Comparison of ENCODE assay signal across 8 mouse cellular contexts in the genomic region with DNA sequence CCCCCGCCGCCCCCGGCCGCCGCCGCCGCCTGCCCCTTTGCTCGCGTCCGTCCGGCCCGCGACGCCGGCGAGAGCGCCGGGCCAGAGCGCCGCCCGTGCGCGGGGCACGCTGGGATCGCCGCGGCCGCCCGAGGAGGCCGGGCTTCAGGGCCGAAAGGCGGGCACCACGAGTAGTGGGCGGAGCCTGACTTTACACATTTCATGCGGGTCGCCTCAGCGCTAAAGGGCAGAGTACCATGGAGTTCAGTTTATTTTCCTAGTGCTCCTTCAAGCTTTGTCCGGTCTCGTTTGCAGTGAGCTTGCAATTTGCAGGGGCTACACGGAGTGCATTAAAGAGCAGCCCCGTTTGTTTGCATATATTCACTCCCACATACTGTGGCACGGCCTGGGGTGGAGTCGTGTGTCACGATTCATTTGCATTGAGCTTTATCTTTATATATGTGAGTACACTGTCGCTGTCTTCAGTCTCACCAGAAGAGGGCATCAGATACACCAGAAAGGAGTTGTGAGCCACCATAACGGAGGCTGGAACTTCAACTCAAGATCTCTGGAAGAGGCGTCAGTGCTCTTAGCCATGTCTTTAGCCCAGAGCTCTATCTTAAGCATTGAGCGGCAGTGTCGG. TPM values are rescaled to one million over a fixed set of nuclear protein-coding genes. Genes with fewer than 3 reads are reported as not detected.
DNase-seq lines count a peak whose midpoint lies in the region; ATAC-seq lines count a peak whose summit lies in the region.

A gene (minus strand): TSS at position 136 of the 622 bp plus-strand sequence.

- peak within 1 kb of the TSS; percentile 73 for H3K4me2 ChIP-seq in hindbrain, embryonic 11.5 days (replicated peaks; ENCODE audit: low read depth, low read length)

- H3K27ac ChIP-seq in hindbrain, embryonic 11.5 days (ENCODE audit: low read depth, low read length), result peak within 1 kb of the TSS; percentile 92

- ATAC-seq in hindbrain, embryonic 11.5 days (ENCODE audit: low FRiP score), result peak; percentile 80

- H3K9ac ChIP-seq in hindbrain, embryonic 11.5 days (ENCODE audit: low read depth, low read length), result peak within 1 kb of the TSS; percentile 86

- H3K36me3 ChIP-seq in hindbrain, embryonic 11.5 days (ENCODE audit: control insufficient read depth, insufficient read depth, low read length), result no peaks in the 10 kb centered on the region

- peak within 1 kb of the TSS; percentile 66 for H3K4me3 ChIP-seq in hindbrain, embryonic 11.5 days (ENCODE audit: low read depth, low read length)

- peaks cover 26% of the 10 kb centered on the region for H3K27me3 ChIP-seq in hindbrain, embryonic 11.5 days (ENCODE audit: control insufficient read depth, insufficient read depth, low read length)

- peaks cover 10% of the 10 kb centered on the region for H3K4me1 ChIP-seq in hindbrain, embryonic 11.5 days (replicated peaks; ENCODE audit: control insufficient read depth, insufficient read depth, low read length)

- WGBS in hindbrain, embryonic 11.5 days, result 0% methylated on average over 41 of the region's 49 CpGs

- no peaks in the 10 kb centered on the region for H3K9me3 ChIP-seq in hindbrain, embryonic 11.5 days (ENCODE audit: control insufficient read depth, low read length)

- DNase-seq in R1 (ENCODE audit: low read depth, low spot score), result peak; percentile 94
- peak; percentile 89 for DNase-seq in cerebellum, adult 9-11 months
- DNase-seq in frontal cortex, postnatal 10 days (ENCODE audit: low spot score in 2 of 2), result peak; percentile 77 to 82
- DNase-seq in hindbrain, embryonic 11.5 days (ENCODE audit: low spot score), result peak; percentile 90
- DNase-seq in layer of hippocampus, postnatal 14 days (ENCODE audit: low spot score in 2 of 2), result peak; percentile 80 to 82
- DNase-seq in lung, postnatal 10 days, result peak; percentile 94
- peak; percentile 81 for DNase-seq in retina, adult 2 months (ENCODE audit: low read depth, low spot score)
- DNase-seq in thymus, postnatal 25 days, result peak; percentile 89

RNA-seq across cellular contexts. Expression of the gene that starts here (rescaled TPM):
- polyA plus RNA-seq in hindbrain, embryonic 11.5 days (2014; fragmentation: Nextera tagmentation; extraction: Ambion mirVana), result 14.6 and 16.1 TPM in 2 replicates
- total RNA-seq in layer of hippocampus, postnatal 14 days (2021), result 100 to 1,000 TPM; 135 to 144 TPM

Comparison
In these comparisons a context has a peak if more than half of its experiments do, and no peak if none do; other contexts are left out.
1. Peak in every context shown above with its lines: DNase-seq, ATAC-seq, H3K4me3 ChIP-seq and H3K27ac ChIP-seq.